Mouse (Mus musculus) gastrocnemius, adult 2 months (tissue): ENCODE data around the gene Hyal2. TPM values are rescaled to one million over a fixed set of nuclear protein-coding genes. Genes with fewer than 3 reads are reported as not detected.
A peak's percentile ranks its signal among the peaks of the same experiment; 100 is the strongest.

Experiments
- DNase-seq: peaks from one replicate; pipeline ENCODE4 v3.0.0; 2022
- H3K27ac ChIP-seq: fragments of 200-600 bp; 2 replicates; pipeline ENCODE4 v1.8.1; 2022; ENCODE audit warnings: mild to moderate bottlenecking
- H3K4me3 ChIP-seq: fragments of 200-600 bp; 2 replicates; pipeline ENCODE4 v1.8.1; 2022; ENCODE audit warnings: mild to moderate bottlenecking, moderate library complexity
- CTCF ChIP-seq: fragments of 200-600 bp; IDR thresholded peaks from 2 replicates; pipeline ENCODE4 v1.8.1; 2022; ENCODE audit warnings: antibody characterized with exemption, mild to moderate bottlenecking, moderate library complexity
- intact Hi-C: fragments of 180-260 bp; cut with DNase I; formaldehyde crosslinking; loops from one replicate; pipeline ENCODE4 v1.15.1; 2025
- total RNA-seq, 2 experiments: library from RNA; stranded (reverse); gene quantifications; 2 replicates each; pipeline ENCODE4 v1.2.3; 2021

The Hyal2 gene
- total RNA-seq, 2 experiments from 2014 or later = 11.3 to 19.9 TPM

- H3K4me3 ChIP-seq = peak overlapping the region; percentile 55
- no peak for TF ChIP-seq CTCF
- H3K27ac ChIP-seq = peak overlapping the region; percentile 96
- DNase-seq = peak; percentile 87
- intact Hi-C loops = no loop called here
Measured at GRCm38 (mm10) chr9:107590058-107590772, 22.5 kb downstream of the Hyal2 start.

- TF ChIP-seq CTCF = no peak
- peak overlapping the region; percentile 96 for H3K27ac ChIP-seq
- intact Hi-C loops = no loop called here
Measured at GRCm38 (mm10) chr9:107590773-107591060, 23.0 kb downstream of the Hyal2 start.

GRCm38 (mm10) chr9:107593101-107593976, 25.6 kb downstream of the Hyal2 start:
- Histone ChIP-seq H3K27ac (peak overlapping the region; percentile 96), H3K4me3 (peak overlapping the region; percentile 80)
- no peak for TF ChIP-seq CTCF
- peak; percentile 90 for DNase-seq
- intact Hi-C loops = no loop called here

More at GRCm38 (mm10) chr9:107590773-107591060, 23.0 kb downstream of the Hyal2 start:
- DNase-seq = no peak
- peak overlapping the region; percentile 55 for H3K4me3 ChIP-seq

- intact Hi-C loops = no loop called here
- H3K27ac ChIP-seq = peak overlapping the region; percentile 96
- no peak for TF ChIP-seq CTCF
- peak overlapping the region; percentile 80 for H3K4me3 ChIP-seq
- no peak for DNase-seq
Measured at GRCm38 (mm10) chr9:107594281-107595062, 26.7 kb downstream of the Hyal2 start.

- peak overlapping the region; percentile 96 for H3K27ac ChIP-seq
- peak; percentile 91 for DNase-seq
- intact Hi-C loops = no loop called here
- no peak for TF ChIP-seq CTCF
- peak overlapping the region; percentile 80 for H3K4me3 ChIP-seq
Measured at GRCm38 (mm10) chr9:107596619-107597569, 29.1 kb downstream of the Hyal2 start.

- peak overlapping the region; percentile 96 for H3K27ac ChIP-seq
- intact Hi-C loops = no loop called here
- H3K4me3 ChIP-seq = 0 out of 2 replicates have a peak overlapping the region, but pooled peaks have one; percentile 24
- no peak for TF ChIP-seq CTCF
- DNase-seq = no peak
Measured at GRCm38 (mm10) chr9:107598385-107598784, 30.6 kb downstream of the Hyal2 start.

- intact Hi-C loops = no loop called here
- DNase-seq = no peak
- peak overlapping the region; percentile 96 for H3K27ac ChIP-seq
- H3K4me3 ChIP-seq = peak overlapping the region; percentile 40
- TF ChIP-seq CTCF = no peak
Measured at GRCm38 (mm10) chr9:107599433-107599832, 31.7 kb downstream of the Hyal2 start.

- Histone ChIP-seq H3K4me3 (peak overlapping the region; percentile 40), H3K27ac (peak overlapping the region; percentile 96)
- intact Hi-C loops = no loop called here
- DNase-seq = peak; percentile 73
- no peak for TF ChIP-seq CTCF
Measured at GRCm38 (mm10) chr9:107599842-107600241, 32.1 kb downstream of the Hyal2 start.

- H3K27ac ChIP-seq = no peak overlapping the region
- DNase-seq = no peak
- peak; percentile 47; the same call in 1 of the 2 replicates for TF ChIP-seq CTCF
- intact Hi-C loops = no loop called here
- no peak overlapping the region for H3K4me3 ChIP-seq
Measured at GRCm38 (mm10) chr9:107600745-107601144, 33.0 kb downstream of the Hyal2 start.

GRCm38 (mm10) chr9:107601275-107601674, 33.5 kb downstream of the Hyal2 start:
- Histone ChIP-seq H3K27ac (peak overlapping the region; percentile 73; the same call in 1 of the 2 replicates), H3K4me3 (no peak overlapping the region)
- no peak for DNase-seq
- intact Hi-C loops = no loop called here
- no peak for TF ChIP-seq CTCF

- intact Hi-C loops = loop anchor here (1.0 kb wide), 2 partner anchors 42 to 73 kb away; no protein-coding TSS in a partner anchor
- DNase-seq = peak; percentile 95
- peak overlapping the region; percentile 47 for H3K4me3 ChIP-seq
- H3K27ac ChIP-seq = peak overlapping the region; percentile 73
- TF ChIP-seq CTCF = no peak; the same call in 1 of the 2 replicates
Measured at GRCm38 (mm10) chr9:107602068-107602648, 34.4 kb downstream of the Hyal2 start.
